Mouse (Mus musculus) ovary, postnatal 10 days (tissue): ENCODE results near the gene Cpa1.

Experiments
- DNase-seq: peaks from one replicate; pipeline ENCODE4 v3.0.0; 2022; ENCODE audit warnings: low spot score

Cpa1 gene

GRCm38 (mm10) chr6:30673764-30674561 is 34.9 kb downstream of the Cpa1 start:
- no peak for DNase-seq

- DNase-seq: no peak
Observed at GRCm38 (mm10) chr6:30674714-30675280, 35.8 kb downstream of the Cpa1 start.

GRCm38 (mm10) chr6:30675281-30675771 is 36.3 kb downstream of the Cpa1 start:
- DNase-seq: no peak

GRCm38 (mm10) chr6:30676506-30676905 is 37.5 kb downstream of the Cpa1 start:
- DNase-seq: no peak

GRCm38 (mm10) chr6:30677591-30677990 is 38.6 kb downstream of the Cpa1 start:
- no peak for DNase-seq

- no peak for DNase-seq
Observed at GRCm38 (mm10) chr6:30678482-30678881, 39.5 kb downstream of the Cpa1 start.

- no peak for DNase-seq
Observed at GRCm38 (mm10) chr6:30679567-30679966, 40.5 kb downstream of the Cpa1 start.

GRCm38 (mm10) chr6:30680442-30680841 is 41.4 kb downstream of the Cpa1 start:
- no peak for DNase-seq

- DNase-seq: no peak
Observed at GRCm38 (mm10) chr6:30681935-30682900, 43.2 kb downstream of the Cpa1 start.

GRCm38 (mm10) chr6:30684570-30684969 is 45.6 kb downstream of the Cpa1 start:
- DNase-seq: no peak

- no peak for DNase-seq
Observed at GRCm38 (mm10) chr6:30687198-30687597, 48.2 kb downstream of the Cpa1 start.

GRCm38 (mm10) chr6:30692826-30693225 is 53.8 kb downstream of the Cpa1 start:
- no peak for DNase-seq

- peak; percentile 99 for DNase-seq
Observed at GRCm38 (mm10) chr6:30693350-30693991, 54.5 kb downstream of the Cpa1 start, which contains the start of gene Cep41. Gene Cep41, minus strand, starts transcription at chr6:30693749.

GRCm38 (mm10) chr6:30694209-30694608 is 55.2 kb downstream of the Cpa1 start:
- no peak for DNase-seq
